Mouse (Mus musculus): ENCODE measurements around the gene Pknox2. TPM values are rescaled to one million over a fixed set of nuclear protein-coding genes. Genes with fewer than 3 reads are reported as not detected.

Gene Pknox2
- polyA plus RNA-seq, 1 experiment from 2014 or later: 8.2 TPM

DNA sequence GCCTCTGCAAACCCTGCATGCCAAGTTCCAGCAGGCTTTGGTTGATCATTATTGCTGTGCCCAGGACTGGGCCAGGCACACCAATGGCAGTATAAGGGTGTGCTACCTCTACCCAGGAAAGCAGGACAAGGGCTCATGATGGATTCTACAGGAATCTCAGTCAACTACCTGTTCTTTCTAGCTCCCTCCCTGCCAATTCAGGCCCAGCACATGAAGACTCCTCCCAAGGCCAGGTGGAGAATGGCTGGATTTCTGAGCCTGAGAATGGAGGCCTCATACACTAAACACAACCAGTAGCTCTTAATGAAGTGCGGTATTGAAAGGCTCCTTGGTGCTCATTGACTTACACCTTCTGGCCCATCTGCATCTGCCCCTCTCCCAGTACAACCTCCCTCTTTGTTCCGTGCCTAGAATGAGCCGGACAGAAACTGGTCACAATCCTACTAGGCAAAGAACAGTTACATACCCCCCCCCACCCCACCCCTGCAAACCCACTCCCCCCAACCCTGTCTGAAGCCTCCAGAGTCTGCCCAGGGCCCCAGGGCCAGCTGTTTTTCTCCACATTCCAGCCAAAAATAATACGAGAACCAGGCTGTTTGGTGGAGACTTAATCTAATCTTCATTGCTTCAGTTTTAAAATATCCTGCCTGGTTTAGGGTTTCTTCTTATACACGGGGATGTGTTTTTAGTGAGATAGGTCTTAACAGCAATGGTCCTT is 6.6 kb downstream of the Pknox2 start:
- Histone ChIP-seq H3K4me3 (no peak overlapping the region), H3K9me3 (replicated peaks) (no peaks in the 10 kb centered on the region), H3K36me3 (no peaks in the 10 kb centered on the region), H3K9ac (0 out of 2 replicates have a peak overlapping the region, but pooled peaks have one; percentile 42), H3K4me2 (0 out of 2 replicates have a peak overlapping the region, but pooled peaks have one; percentile 13), H3K27ac (ENCODE audit: poor library complexity, severe bottlenecking) (peak overlapping the region; percentile 77), H3K4me1 (replicated peaks) (peaks cover 50% of the 10 kb centered on the region), H3K27me3 (replicated peaks) (no peaks in the 10 kb centered on the region)
- WGBS: 26% methylated on average over 5 of the region's 5 CpGs
- ATAC-seq (ENCODE audit: insufficient number of reproducible peaks, low FRiP score): no peak

GRCm38 (mm10) chr9:37139514-37139913 is 7.7 kb downstream of the Pknox2 start:
- H3K4me3 ChIP-seq: peak overlapping the region; percentile 29
- H3K9ac ChIP-seq: peak overlapping the region; percentile 19

DNA sequence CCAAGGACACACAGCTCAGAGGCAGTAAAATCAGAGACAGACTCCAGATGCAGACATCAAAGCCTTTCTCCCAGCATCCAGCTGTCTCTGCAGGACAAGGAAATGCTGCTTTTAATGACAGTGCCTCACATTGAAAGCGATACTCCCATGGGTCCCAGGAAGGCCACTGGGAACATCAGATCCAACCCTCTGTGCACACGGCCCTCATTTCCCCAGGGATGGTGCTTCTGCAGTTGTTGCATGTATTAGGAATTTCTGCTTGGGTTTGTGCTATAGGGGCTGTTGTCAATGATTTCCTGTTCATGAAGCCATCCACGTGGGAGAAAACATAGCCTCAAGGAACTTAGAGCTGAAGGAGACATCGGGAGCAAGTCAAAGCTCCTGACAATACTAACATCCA is 8.3 kb downstream of the Pknox2 start:
- Histone ChIP-seq H3K9ac (no peak overlapping the region), H3K4me3 (no peak overlapping the region), H3K27ac (ENCODE audit: poor library complexity, severe bottlenecking) (no peak overlapping the region; the same call in 1 of the 2 replicates), H3K4me1 (replicated peaks) (peaks cover 42% of the 10 kb centered on the region), H3K9me3 (replicated peaks) (no peaks in the 10 kb centered on the region), H3K27me3 (replicated peaks) (no peaks in the 10 kb centered on the region), H3K4me2 (peak overlapping the region; percentile 61; the same call in 1 of the 2 replicates), H3K36me3 (no peaks in the 10 kb centered on the region)
- 41% methylated on average over 4 of the region's 4 CpGs for WGBS
- ATAC-seq (ENCODE audit: insufficient number of reproducible peaks, low FRiP score): no peak

More at GRCm38 (mm10) chr9:37139514-37139913, 7.7 kb downstream of the Pknox2 start:
- H3K27me3 ChIP-seq (replicated peaks): no peaks in the 10 kb centered on the region
- H3K4me1 ChIP-seq (replicated peaks): peaks cover 43% of the 10 kb centered on the region
- H3K9me3 ChIP-seq (replicated peaks): no peaks in the 10 kb centered on the region
- peak; percentile 66 for ATAC-seq (ENCODE audit: insufficient number of reproducible peaks, low FRiP score)
- H3K36me3 ChIP-seq: no peaks in the 10 kb centered on the region
- WGBS: 2% methylated on average over 8 of the region's 8 CpGs
- H3K27ac ChIP-seq (ENCODE audit: poor library complexity, severe bottlenecking): peak overlapping the region; percentile 73; the same call in 1 of the 2 replicates
- H3K4me2 ChIP-seq: peak overlapping the region; percentile 61

DNA sequence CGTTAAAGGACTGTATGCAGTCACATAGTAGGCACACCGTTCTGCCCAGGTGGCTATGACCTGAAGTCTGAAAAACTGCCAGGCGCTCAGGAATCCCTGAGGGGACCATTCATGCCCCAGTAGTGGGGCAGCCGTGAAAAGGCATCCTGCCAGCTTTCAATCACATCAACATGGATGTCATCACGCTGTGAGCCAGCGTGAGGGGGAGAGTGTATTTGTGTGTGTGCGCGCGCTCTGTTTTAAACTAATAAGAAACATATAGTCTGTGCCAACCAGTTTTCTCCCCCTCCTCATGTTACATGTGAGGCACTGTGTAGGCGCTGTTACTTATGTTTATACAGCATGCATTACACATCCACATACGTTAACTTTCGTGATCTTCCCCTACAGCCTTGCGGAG is 10.9 kb downstream of the Pknox2 start:
- Histone ChIP-seq H3K27ac (ENCODE audit: poor library complexity, severe bottlenecking) (no peak overlapping the region), H3K4me3 (no peak overlapping the region), H3K36me3 (no peaks in the 10 kb centered on the region), H3K9ac (no peak overlapping the region), H3K4me2 (no peak overlapping the region), H3K27me3 (replicated peaks) (no peaks in the 10 kb centered on the region), H3K4me1 (replicated peaks) (peaks cover 31% of the 10 kb centered on the region), H3K9me3 (replicated peaks) (0 out of 2 replicates have a peak, but pooled peaks cover under 1% of the 10 kb centered on the region)
- ATAC-seq (ENCODE audit: insufficient number of reproducible peaks, low FRiP score): no peak
- 78% methylated on average over 13 of the region's 13 CpGs for WGBS

GRCm38 (mm10) chr9:37133495-37133894 is 13.7 kb downstream of the Pknox2 start:
- ATAC-seq (ENCODE audit: insufficient number of reproducible peaks, low FRiP score): no peak
- no peaks in the 10 kb centered on the region for H3K27me3 ChIP-seq (replicated peaks)
- H3K27ac ChIP-seq (ENCODE audit: poor library complexity, severe bottlenecking): no peak overlapping the region
- H3K9ac ChIP-seq: no peak overlapping the region
- no peak overlapping the region for H3K4me2 ChIP-seq
- no peaks in the 10 kb centered on the region for H3K36me3 ChIP-seq
- H3K4me3 ChIP-seq: no peak overlapping the region
- peaks cover 3% of the 10 kb centered on the region; the same call in 1 of the 2 replicates for H3K4me1 ChIP-seq (replicated peaks)
- WGBS: 72% methylated on average over 7 of the region's 7 CpGs
- 0 out of 2 replicates have a peak, but pooled peaks cover 2% of the 10 kb centered on the region for H3K9me3 ChIP-seq (replicated peaks)

GRCm38 (mm10) chr9:37129046-37129445 is 18.2 kb downstream of the Pknox2 start:
- H3K9ac ChIP-seq: no peak overlapping the region
- H3K4me1 ChIP-seq (replicated peaks): peaks cover 3% of the 10 kb centered on the region; the same call in 1 of the 2 replicates
- no peak overlapping the region for H3K27ac ChIP-seq (ENCODE audit: poor library complexity, severe bottlenecking)
- no peak for ATAC-seq (ENCODE audit: insufficient number of reproducible peaks, low FRiP score)
- H3K36me3 ChIP-seq: no peaks in the 10 kb centered on the region
- no peak overlapping the region for H3K4me2 ChIP-seq
- no peaks in the 10 kb centered on the region for H3K27me3 ChIP-seq (replicated peaks)
- 82% methylated on average over 6 of the region's 6 CpGs for WGBS
- H3K9me3 ChIP-seq (replicated peaks): 0 out of 2 replicates have a peak, but pooled peaks cover 2% of the 10 kb centered on the region
- H3K4me3 ChIP-seq: no peak overlapping the region

GRCm38 (mm10) chr9:37126197-37126596 is 21.0 kb downstream of the Pknox2 start:
- 81% methylated on average over 2 of the region's 2 CpGs for whole genome bisulfite sequencing
- Histone ChIP-seq H3K4me2 (no peak overlapping the region), H3K27me3 (replicated peaks) (no peaks in the 10 kb centered on the region)

DNA sequence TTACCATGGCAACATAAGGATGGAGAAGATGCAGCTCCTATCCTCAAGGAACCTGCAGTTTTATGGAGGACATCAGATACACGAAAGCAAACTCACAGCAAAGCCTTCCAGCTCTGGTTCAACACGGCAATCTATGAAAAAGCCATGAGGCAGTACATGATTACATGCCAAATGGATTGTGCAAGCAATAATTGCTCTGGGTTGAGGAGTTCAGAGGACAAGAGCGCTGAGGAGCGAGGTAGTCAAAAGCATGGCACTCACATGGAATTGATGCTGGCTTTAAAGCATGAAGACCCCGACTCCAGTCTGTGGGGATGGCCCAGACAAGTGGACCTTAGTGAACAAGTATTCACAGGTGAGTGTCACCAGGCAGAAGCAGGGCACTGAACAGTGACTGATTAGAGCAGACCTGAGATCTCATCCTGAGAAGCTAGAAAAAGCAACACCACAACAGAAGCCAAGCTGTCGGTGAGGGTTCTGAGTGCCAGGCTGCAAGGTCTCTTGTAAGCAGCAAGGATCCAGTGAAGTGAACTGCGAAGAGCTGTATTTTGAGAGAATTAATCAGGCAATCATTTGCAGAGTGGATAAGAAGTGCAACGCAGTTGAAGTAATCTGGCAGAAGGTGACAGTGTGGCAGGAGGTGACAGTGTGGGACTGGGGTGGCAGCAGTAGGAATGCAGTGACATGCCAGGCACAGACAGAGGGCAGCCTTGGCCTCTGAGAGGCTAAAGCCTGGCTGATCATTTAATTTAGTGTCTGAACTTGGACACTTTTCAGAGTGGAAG is 22.3 kb downstream of the Pknox2 start:
- Histone ChIP-seq H3K4me2 (no peak overlapping the region), H3K27ac (ENCODE audit: poor library complexity, severe bottlenecking) (no peak overlapping the region), H3K27me3 (replicated peaks) (no peaks in the 10 kb centered on the region), H3K36me3 (no peaks in the 10 kb centered on the region), H3K9me3 (replicated peaks) (no peaks in the 10 kb centered on the region), H3K4me1 (replicated peaks) (no peaks in the 10 kb centered on the region), H3K9ac (no peak overlapping the region), H3K4me3 (no peak overlapping the region)
- 70% methylated on average over 8 of the region's 8 CpGs for WGBS
- no peak for ATAC-seq (ENCODE audit: insufficient number of reproducible peaks, low FRiP score)

More at GRCm38 (mm10) chr9:37126197-37126596, 21.0 kb downstream of the Pknox2 start:
- H3K27ac ChIP-seq (ENCODE audit: poor library complexity, severe bottlenecking): no peak overlapping the region
- H3K4me1 ChIP-seq (replicated peaks): no peaks in the 10 kb centered on the region
- no peaks in the 10 kb centered on the region for H3K36me3 ChIP-seq
- H3K9ac ChIP-seq: no peak overlapping the region
- H3K9me3 ChIP-seq (replicated peaks): 0 out of 2 replicates have a peak, but pooled peaks cover under 1% of the 10 kb centered on the region
- no peak overlapping the region for H3K4me3 ChIP-seq
- no peak for ATAC-seq (ENCODE audit: insufficient number of reproducible peaks, low FRiP score)

- 80% methylated on average over 7 of the region's 7 CpGs for WGBS
- no peak overlapping the region for H3K4me2 ChIP-seq
- no peaks in the 10 kb centered on the region for H3K27me3 ChIP-seq (replicated peaks)
- no peak overlapping the region for H3K4me3 ChIP-seq
- H3K9ac ChIP-seq: no peak overlapping the region
- H3K9me3 ChIP-seq (replicated peaks): no peaks in the 10 kb centered on the region
- no peak overlapping the region for H3K27ac ChIP-seq (ENCODE audit: poor library complexity, severe bottlenecking)
- H3K4me1 ChIP-seq (replicated peaks): no peaks in the 10 kb centered on the region
- no peaks in the 10 kb centered on the region for H3K36me3 ChIP-seq
- ATAC-seq (ENCODE audit: insufficient number of reproducible peaks, low FRiP score): no peak
Measured at GRCm38 (mm10) chr9:37123384-37123783, 23.8 kb downstream of the Pknox2 start.

GRCm38 (mm10) chr9:37122971-37123370 is 24.2 kb downstream of the Pknox2 start:
- no peaks in the 10 kb centered on the region for H3K36me3 ChIP-seq
- H3K27ac ChIP-seq (ENCODE audit: poor library complexity, severe bottlenecking): no peak overlapping the region
- no peaks in the 10 kb centered on the region for H3K9me3 ChIP-seq (replicated peaks)
- H3K27me3 ChIP-seq (replicated peaks): no peaks in the 10 kb centered on the region
- H3K4me1 ChIP-seq (replicated peaks): no peaks in the 10 kb centered on the region
- H3K4me2 ChIP-seq: no peak overlapping the region
- no peak overlapping the region for H3K4me3 ChIP-seq
- H3K9ac ChIP-seq: no peak overlapping the region
- no peak for ATAC-seq (ENCODE audit: insufficient number of reproducible peaks, low FRiP score)
- WGBS: 68% methylated on average over 6 of the region's 6 CpGs

GRCm38 (mm10) chr9:37122381-37122780 is 24.8 kb downstream of the Pknox2 start:
- no peaks in the 10 kb centered on the region for H3K9me3 ChIP-seq (replicated peaks)
- no peak overlapping the region for H3K4me2 ChIP-seq
- no peak overlapping the region for H3K27ac ChIP-seq (ENCODE audit: poor library complexity, severe bottlenecking)
- no peaks in the 10 kb centered on the region for H3K4me1 ChIP-seq (replicated peaks)
- H3K4me3 ChIP-seq: no peak overlapping the region
- no peaks in the 10 kb centered on the region for H3K27me3 ChIP-seq (replicated peaks)
- WGBS: 64% methylated on average over 1 of the region's 1 CpGs
- ATAC-seq (ENCODE audit: insufficient number of reproducible peaks, low FRiP score): no peak
- no peaks in the 10 kb centered on the region for H3K36me3 ChIP-seq
- no peak overlapping the region for H3K9ac ChIP-seq

Measured in heart, embryonic 12.5 days (tissue).